Mouse (Mus musculus): ENCODE data around the gene Hrh2. TPM values are rescaled to one million over a fixed set of nuclear protein-coding genes. Genes with fewer than 3 reads are reported as not detected.

Hrh2 gene
- polyA plus RNA-seq, 1 experiment from 2014 or later: 0.08 TPM

GRCm38 (mm10) chr13:54178647-54179046, 13.3 kb upstream of the Hrh2 start:
- no peaks in the 10 kb centered on the region for H3K27me3 ChIP-seq
- no peak overlapping the region for H3K4me3 ChIP-seq
- H3K36me3 ChIP-seq (ENCODE audit: poor library complexity, severe bottlenecking): no peaks in the 10 kb centered on the region
- H3K9me3 ChIP-seq (replicated peaks): no peaks in the 10 kb centered on the region
- WGBS: 89% methylated on average over 5 of the region's 5 CpGs
- no peak overlapping the region for H3K4me2 ChIP-seq
- ATAC-seq: no peak
- no peak overlapping the region for H3K27ac ChIP-seq
- no peaks in the 10 kb centered on the region for H3K4me1 ChIP-seq
- no peak overlapping the region for H3K9ac ChIP-seq

GRCm38 (mm10) chr13:54179971-54180370, 12.0 kb upstream of the Hrh2 start:
- H3K9me3 ChIP-seq (replicated peaks): no peaks in the 10 kb centered on the region
- WGBS: 88% methylated on average over 3 of the region's 3 CpGs
- H3K4me1 ChIP-seq: no peaks in the 10 kb centered on the region
- no peak overlapping the region for H3K27ac ChIP-seq
- no peaks in the 10 kb centered on the region for H3K36me3 ChIP-seq (ENCODE audit: poor library complexity, severe bottlenecking)
- H3K27me3 ChIP-seq: no peaks in the 10 kb centered on the region
- ATAC-seq: no peak
- H3K9ac ChIP-seq: no peak overlapping the region
- H3K4me3 ChIP-seq: no peak overlapping the region
- no peak overlapping the region for H3K4me2 ChIP-seq

GRCm38 (mm10) chr13:54180461-54180860, 11.5 kb upstream of the Hrh2 start:
- 55% methylated on average over 3 of the region's 3 CpGs for WGBS
- H3K36me3 ChIP-seq (ENCODE audit: poor library complexity, severe bottlenecking): no peaks in the 10 kb centered on the region
- H3K4me2 ChIP-seq: no peak overlapping the region
- no peak for ATAC-seq
- no peaks in the 10 kb centered on the region for H3K27me3 ChIP-seq
- H3K9me3 ChIP-seq (replicated peaks): no peaks in the 10 kb centered on the region
- no peaks in the 10 kb centered on the region for H3K4me1 ChIP-seq
- H3K27ac ChIP-seq: no peak overlapping the region
- H3K4me3 ChIP-seq: no peak overlapping the region
- H3K9ac ChIP-seq: no peak overlapping the region

GRCm38 (mm10) chr13:54181318-54181717, 10.6 kb upstream of the Hrh2 start:
- Histone ChIP-seq H3K4me2 (no peak overlapping the region), H3K9me3 (replicated peaks) (no peaks in the 10 kb centered on the region), H3K9ac (no peak overlapping the region), H3K4me3 (no peak overlapping the region), H3K36me3 (ENCODE audit: poor library complexity, severe bottlenecking) (no peaks in the 10 kb centered on the region), H3K27ac (no peak overlapping the region), H3K4me1 (no peaks in the 10 kb centered on the region), H3K27me3 (no peaks in the 10 kb centered on the region)
- no peak for ATAC-seq
- 90% methylated on average over 6 of the region's 6 CpGs for WGBS

GRCm38 (mm10) chr13:54181947-54182346, 10.0 kb upstream of the Hrh2 start:
- no peaks in the 10 kb centered on the region for H3K27me3 ChIP-seq
- no peak for ATAC-seq
- no peak overlapping the region for H3K27ac ChIP-seq
- no peak overlapping the region for H3K4me3 ChIP-seq
- no peaks in the 10 kb centered on the region for H3K36me3 ChIP-seq (ENCODE audit: poor library complexity, severe bottlenecking)
- no peak overlapping the region for H3K9ac ChIP-seq
- H3K9me3 ChIP-seq (replicated peaks): no peaks in the 10 kb centered on the region
- H3K4me1 ChIP-seq: no peaks in the 10 kb centered on the region
- no peak overlapping the region for H3K4me2 ChIP-seq
- WGBS: 90% methylated on average over 4 of the region's 4 CpGs

GRCm38 (mm10) chr13:54186394-54186793, 5.5 kb upstream of the Hrh2 start:
- Histone ChIP-seq H3K4me2 (no peak overlapping the region), H3K9ac (no peak overlapping the region), H3K9me3 (replicated peaks) (no peaks in the 10 kb centered on the region), H3K36me3 (ENCODE audit: poor library complexity, severe bottlenecking) (no peaks in the 10 kb centered on the region), H3K27ac (no peak overlapping the region), H3K4me1 (no peaks in the 10 kb centered on the region), H3K27me3 (peaks cover 9% of the 10 kb centered on the region; the same call in 1 of the 2 replicates), H3K4me3 (no peak overlapping the region)
- 74% methylated on average over 5 of the region's 5 CpGs for WGBS
- ATAC-seq: no peak

- ATAC-seq: no peak
- WGBS: 94% methylated on average over 7 of the region's 7 CpGs
Observed at GRCm38 (mm10) chr13:54188190-54188706, 3.7 kb upstream of the Hrh2 start.

GRCm38 (mm10) chr13:54189896-54190295, 2.0 kb upstream of the Hrh2 start:
- Histone ChIP-seq H3K4me1 (peaks cover 7% of the 10 kb centered on the region), H3K4me2 (no peak overlapping the region), H3K27me3 (peaks cover 35% of the 10 kb centered on the region), H3K9me3 (replicated peaks) (no peaks in the 10 kb centered on the region), H3K27ac (no peak overlapping the region), H3K36me3 (ENCODE audit: poor library complexity, severe bottlenecking) (no peaks in the 10 kb centered on the region), H3K9ac (no peak overlapping the region), H3K4me3 (no peak overlapping the region)
- 89% methylated on average over 14 of the region's 14 CpGs for WGBS
- no peak for ATAC-seq

More at GRCm38 (mm10) chr13:54188190-54188706, 3.7 kb upstream of the Hrh2 start:
- Histone ChIP-seq H3K4me1 (peaks cover 7% of the 10 kb centered on the region), H3K36me3 (ENCODE audit: poor library complexity, severe bottlenecking) (no peaks in the 10 kb centered on the region), H3K27ac (no peak overlapping the region), H3K4me2 (no peak overlapping the region), H3K9ac (no peak overlapping the region), H3K9me3 (replicated peaks) (no peaks in the 10 kb centered on the region), H3K27me3 (peaks cover 25% of the 10 kb centered on the region), H3K4me3 (no peak overlapping the region)

GRCm38 (mm10) chr13:54191181-54191580, 748 bp upstream of the Hrh2 start:
- no peaks in the 10 kb centered on the region for H3K36me3 ChIP-seq (ENCODE audit: poor library complexity, severe bottlenecking)
- H3K27ac ChIP-seq: no peak overlapping the region
- no peak overlapping the region for H3K4me2 ChIP-seq
- no peak for ATAC-seq
- H3K4me3 ChIP-seq: no peak overlapping the region
- no peaks in the 10 kb centered on the region for H3K9me3 ChIP-seq (replicated peaks)
- peaks cover 35% of the 10 kb centered on the region for H3K27me3 ChIP-seq
- peaks cover 7% of the 10 kb centered on the region for H3K4me1 ChIP-seq
- H3K9ac ChIP-seq: no peak overlapping the region
- WGBS: 72% methylated on average over 3 of the region's 3 CpGs

GRCm38 (mm10) chr13:54193580-54193979, 1.7 kb downstream of the Hrh2 start:
- Histone ChIP-seq H3K4me2 (no peak overlapping the region), H3K9me3 (replicated peaks) (no peaks in the 10 kb centered on the region), H3K27me3 (peaks cover 39% of the 10 kb centered on the region), H3K4me3 (no peak overlapping the region), H3K27ac (no peak overlapping the region), H3K36me3 (ENCODE audit: poor library complexity, severe bottlenecking) (no peaks in the 10 kb centered on the region), H3K9ac (no peak overlapping the region), H3K4me1 (peaks cover 7% of the 10 kb centered on the region)
- 71% methylated on average over 5 of the region's 5 CpGs for WGBS
- ATAC-seq: no peak

- Histone ChIP-seq H3K4me2 (no peak overlapping the region), H3K9ac (no peak overlapping the region), H3K27me3 (peaks cover 6% of the 10 kb centered on the region; the same call in 1 of the 2 replicates), H3K4me3 (no peak overlapping the region), H3K4me1 (peaks cover 4% of the 10 kb centered on the region; the same call in 1 of the 2 replicates), H3K27ac (no peak overlapping the region), H3K9me3 (replicated peaks) (no peaks in the 10 kb centered on the region), H3K36me3 (ENCODE audit: poor library complexity, severe bottlenecking) (no peaks in the 10 kb centered on the region)
- 17% methylated on average over 9 of the region's 9 CpGs for WGBS
- ATAC-seq: no peak
Observed at GRCm38 (mm10) chr13:54199000-54199399, 7.1 kb downstream of the Hrh2 start.

- 82% methylated on average over 8 of the region's 8 CpGs for WGBS
Observed at GRCm38 (mm10) chr13:54202458-54202857, 10.5 kb downstream of the Hrh2 start.

GRCm38 (mm10) chr13:54203419-54203818, 11.5 kb downstream of the Hrh2 start:
- Histone ChIP-seq H3K27ac (no peak overlapping the region), H3K9me3 (replicated peaks) (no peaks in the 10 kb centered on the region), H3K4me1 (peaks cover 4% of the 10 kb centered on the region; the same call in 1 of the 2 replicates), H3K4me2 (no peak overlapping the region), H3K27me3 (no peaks in the 10 kb centered on the region), H3K9ac (no peak overlapping the region), H3K36me3 (ENCODE audit: poor library complexity, severe bottlenecking) (no peaks in the 10 kb centered on the region), H3K4me3 (no peak overlapping the region)
- WGBS: 73% methylated on average over 2 of the region's 2 CpGs
- ATAC-seq: no peak

More at GRCm38 (mm10) chr13:54202458-54202857, 10.5 kb downstream of the Hrh2 start:
- no peak for ATAC-seq
- Histone ChIP-seq H3K36me3 (ENCODE audit: poor library complexity, severe bottlenecking) (no peaks in the 10 kb centered on the region), H3K9ac (no peak overlapping the region), H3K4me3 (no peak overlapping the region), H3K4me2 (no peak overlapping the region), H3K27me3 (no peaks in the 10 kb centered on the region), H3K27ac (no peak overlapping the region), H3K4me1 (peaks cover 4% of the 10 kb centered on the region; the same call in 1 of the 2 replicates), H3K9me3 (replicated peaks) (no peaks in the 10 kb centered on the region)

Measured in forebrain, embryonic 13.5 days (tissue).